Mouse (Mus musculus) spleen, adult 12 weeks (tissue): ENCODE measurements around the gene Gm37419.
A peak's percentile ranks its signal among the peaks of the same experiment; 100 is the strongest.

Experiments used
- DNase-seq: peaks from one replicate; pipeline ENCODE4 v3.0.0; 2022; ENCODE audit warnings: low spot score

Gm37419 gene

GRCm38 (mm10) chr16:23979446-23979845 lies 8.8 kb upstream of the Gm37419 start:
- no peak for DNase-seq

- no peak for DNase-seq
Observed at GRCm38 (mm10) chr16:23980201-23980870, 7.9 kb upstream of the Gm37419 start.

- no peak for DNase-seq
Observed at GRCm38 (mm10) chr16:23980991-23981720, 7.1 kb upstream of the Gm37419 start.

DNA sequence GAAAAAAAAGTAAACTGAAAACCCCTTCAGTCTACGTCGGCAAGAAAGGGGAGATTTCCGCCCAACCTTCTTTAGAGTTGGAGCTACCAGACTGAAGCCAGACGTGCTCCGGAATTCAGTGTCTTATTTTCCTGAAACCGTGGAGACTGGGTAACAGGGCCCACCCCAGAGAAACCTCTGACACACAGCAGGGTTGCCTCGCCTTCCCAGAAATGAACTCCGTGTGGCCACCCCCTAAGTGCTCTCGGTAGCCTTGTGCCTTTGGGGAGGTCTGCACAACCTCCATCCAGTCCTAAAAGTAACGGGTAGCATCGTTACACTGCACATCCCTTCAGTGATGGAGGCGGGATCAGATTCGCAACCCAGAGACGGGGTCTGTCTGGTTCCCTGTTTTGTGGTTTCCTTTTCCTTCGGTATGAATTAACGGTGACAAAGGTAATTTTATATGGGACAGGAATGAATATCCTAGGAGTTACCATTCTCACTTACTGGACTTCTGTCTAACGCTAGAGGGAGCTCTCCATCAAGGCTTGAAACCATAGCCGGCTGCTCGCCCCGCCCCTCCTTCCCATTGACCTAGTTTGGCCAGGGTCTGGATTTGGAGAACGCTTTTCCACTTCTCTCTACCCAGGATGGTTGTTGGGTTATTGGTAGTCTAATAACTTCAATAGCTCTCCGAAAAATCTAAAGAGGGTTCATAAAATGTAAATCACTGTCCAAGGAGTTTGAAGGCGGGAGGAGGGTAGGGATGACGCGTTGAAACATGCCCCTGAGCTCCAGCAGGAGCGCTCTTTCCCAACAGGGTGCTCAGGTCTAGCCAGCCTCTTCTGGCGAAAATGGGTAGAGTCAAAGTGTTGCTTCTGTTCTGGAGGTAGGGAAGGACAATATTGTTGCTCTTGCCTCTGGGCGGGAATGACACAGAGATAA lies 6.1 kb upstream of the Gm37419 start:
- peak; percentile 62 for DNase-seq

DNA sequence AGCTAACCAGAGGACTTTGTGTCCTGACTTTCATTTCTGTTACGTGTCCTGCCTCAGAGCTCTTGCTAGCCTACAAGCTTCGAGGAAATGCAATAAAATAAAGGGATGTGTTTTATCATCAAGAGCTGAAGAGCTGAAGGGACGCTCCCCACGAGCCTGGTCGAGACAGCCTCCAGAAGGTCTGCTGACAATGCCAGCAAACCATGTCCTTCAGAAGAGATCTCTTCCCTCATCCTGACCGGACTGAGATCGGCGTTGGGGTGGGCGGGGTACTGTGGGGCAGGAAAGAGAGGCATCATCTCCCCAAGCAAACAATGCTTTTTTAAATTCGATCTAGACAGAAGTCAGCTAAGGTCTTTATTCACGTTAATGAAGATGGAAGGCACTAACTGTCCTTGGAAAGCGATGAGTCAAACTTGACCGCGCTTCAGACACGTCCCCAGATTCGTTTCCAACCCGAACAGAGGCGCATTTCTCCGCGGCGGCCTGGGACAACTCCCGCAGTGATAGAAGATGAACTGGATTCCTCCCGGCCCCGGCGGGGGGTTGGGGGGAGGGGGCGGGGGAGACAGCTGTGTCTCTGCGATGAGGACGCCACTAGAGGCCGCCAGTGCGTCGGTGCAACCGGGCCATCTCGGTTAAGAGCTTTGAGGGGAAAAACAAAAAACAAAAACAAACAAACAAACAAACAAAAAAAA lies 5.2 kb upstream of the Gm37419 start:
- no peak for DNase-seq

GRCm38 (mm10) chr16:23984183-23984582 lies 4.1 kb upstream of the Gm37419 start:
- DNase-seq = peak; percentile 74

- no peak for DNase-seq
Observed at GRCm38 (mm10) chr16:23984760-23985466, 3.4 kb upstream of the Gm37419 start.

DNA sequence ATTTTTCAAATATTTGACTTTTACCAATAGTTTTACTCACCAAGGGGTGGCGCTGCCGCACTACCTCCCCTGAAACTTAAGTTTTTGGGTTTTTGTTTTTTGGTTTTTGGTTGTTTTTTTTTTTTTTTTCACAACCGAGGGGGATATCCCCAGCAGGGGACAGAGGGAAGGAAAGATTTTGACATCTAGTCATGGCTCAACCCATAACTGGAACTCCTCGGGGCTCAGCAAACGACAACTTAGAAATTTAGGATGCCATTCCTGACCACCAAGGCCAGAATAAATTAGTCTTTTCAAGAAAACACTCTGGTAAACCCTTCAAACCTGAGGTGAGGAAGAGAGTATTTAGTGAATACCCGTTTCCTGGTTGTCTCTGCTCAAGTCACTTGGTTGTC lies 2.8 kb upstream of the Gm37419 start:
- no peak for DNase-seq

GRCm38 (mm10) chr16:23986176-23986575 lies 2.1 kb upstream of the Gm37419 start:
- DNase-seq = no peak

- DNase-seq = no peak
Observed at GRCm38 (mm10) chr16:23986871-23987270, 1.4 kb upstream of the Gm37419 start.

GRCm38 (mm10) chr16:23987341-23988156 lies 733 bp upstream of the Gm37419 start:
- peak; percentile 51 for DNase-seq

DNA sequence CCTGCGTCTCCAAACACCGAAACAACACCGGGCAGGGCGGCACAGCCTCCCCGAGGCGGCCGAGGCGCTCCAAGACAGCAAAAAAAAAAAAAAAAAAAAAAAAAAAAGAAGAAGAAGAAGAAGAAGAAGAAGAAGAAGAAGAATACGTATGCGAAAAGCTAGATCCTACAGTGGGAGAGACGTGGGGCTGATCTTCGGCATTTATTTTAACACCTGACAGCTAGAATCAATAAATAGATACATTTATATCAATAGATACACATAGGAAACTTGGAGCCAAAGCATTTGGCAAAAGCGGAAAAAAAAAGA lies 171 bp upstream of the Gm37419 start:
- no peak for DNase-seq

- DNase-seq = no peak
Observed at GRCm38 (mm10) chr16:23989209-23990160, 1.2 kb downstream of the Gm37419 start.

GRCm38 (mm10) chr16:23990161-23990970 lies 2.1 kb downstream of the Gm37419 start:
- no peak for DNase-seq

DNA sequence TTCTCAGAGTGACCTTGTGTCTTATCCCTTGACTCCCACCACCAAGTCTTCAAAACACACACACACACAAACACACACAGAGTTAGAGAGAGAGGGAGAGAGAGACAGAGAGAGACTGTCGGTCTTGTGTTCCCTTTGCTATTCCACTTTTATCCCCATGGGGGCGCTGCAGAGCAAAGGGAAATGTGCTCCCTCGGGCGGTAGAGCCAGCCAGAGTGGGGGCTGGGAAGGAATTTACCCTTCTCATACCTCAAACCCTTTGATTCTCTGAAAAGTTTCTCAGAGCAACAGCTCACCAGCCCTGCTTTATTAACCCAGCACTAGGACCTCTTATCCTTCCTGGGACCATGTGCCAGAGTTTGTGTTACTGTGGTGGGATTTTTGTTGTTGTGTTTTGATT lies 2.9 kb downstream of the Gm37419 start:
- peak; percentile 75 for DNase-seq

GRCm38 (mm10) chr16:23991846-23992580 lies 3.7 kb downstream of the Gm37419 start:
- no peak for DNase-seq

DNA sequence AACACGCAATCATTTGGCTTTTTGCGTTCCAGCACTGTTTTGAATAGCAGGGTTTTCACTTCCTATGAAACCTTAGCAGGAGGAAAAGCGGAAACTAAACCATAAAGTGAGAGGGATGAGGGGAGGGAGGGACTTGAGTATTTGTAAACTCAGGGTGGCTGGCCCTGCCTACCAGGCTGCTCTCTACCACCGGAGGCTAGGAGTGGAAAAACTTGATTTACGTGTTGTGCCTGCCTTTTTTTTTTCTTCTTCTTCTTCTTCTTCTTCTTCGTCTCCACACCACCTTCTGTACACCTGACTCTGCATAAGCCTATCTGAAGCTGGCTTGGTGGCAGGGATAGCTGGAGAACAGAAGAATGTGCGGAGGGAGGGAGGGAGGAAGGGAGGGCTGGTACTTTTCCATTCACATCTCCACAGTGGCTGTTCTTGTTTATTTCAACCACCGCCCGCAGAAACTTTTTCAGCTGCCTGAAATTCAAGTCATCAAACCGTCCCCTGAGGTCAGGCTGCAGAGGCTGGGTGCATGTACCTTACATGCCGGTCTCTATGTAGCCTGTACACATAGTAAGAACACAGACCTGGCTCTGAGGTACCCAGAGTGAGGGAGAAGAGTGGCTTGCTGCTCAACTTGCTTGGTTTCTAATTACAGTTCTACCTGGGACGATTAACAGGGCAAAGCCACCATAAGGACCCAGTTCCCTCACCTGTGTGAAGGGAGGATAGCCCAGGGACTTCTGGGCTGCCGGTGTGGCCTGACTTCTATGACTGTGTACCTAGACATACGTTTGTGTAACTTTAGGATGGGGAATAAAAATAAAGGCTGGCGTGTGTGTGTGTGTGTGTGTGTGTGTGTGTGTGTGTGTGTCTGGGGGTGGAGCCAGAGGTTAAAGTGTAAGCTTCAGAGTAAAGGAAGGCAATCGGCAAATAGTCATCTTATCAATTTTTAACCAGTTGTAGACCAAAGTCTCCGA lies 5.4 kb downstream of the Gm37419 start:
- DNase-seq = no peak
